Mouse (Mus musculus): ENCODE measurements at regions not wholly inside any gene's neighbourhood (a gene's known extent, or its start where the extent isn't known, plus 50 kb on each side); places are given as distances from the start of the nearest gene placed in this dataset.

DNA sequence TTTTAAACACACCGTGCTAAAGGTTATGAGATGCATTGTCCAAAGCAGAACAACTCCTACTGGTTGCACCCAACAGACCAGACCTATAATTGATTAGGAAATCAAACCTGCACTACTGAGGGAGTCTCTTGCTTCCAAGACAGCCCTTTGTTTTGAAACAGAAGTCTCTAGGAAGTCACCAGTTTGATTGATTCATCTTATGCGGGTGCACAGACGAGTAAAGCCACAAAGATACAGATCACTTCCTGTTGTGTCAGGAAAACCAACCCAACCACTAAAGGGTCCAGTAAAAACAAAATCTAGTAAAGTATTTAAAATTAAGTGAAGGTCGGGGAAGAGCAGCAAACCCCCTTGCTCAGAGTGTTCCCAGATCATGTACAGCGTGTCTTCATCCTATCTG is 58.3 kb upstream of the N6amt1 start:
- TF ChIP-seq POLR2A (IDR thresholded peaks at IDR 0.05; ENCODE audit: insufficient read length, low read depth), result no peak
- TF ChIP-seq MAX (IDR thresholded peaks at IDR 0.05; ENCODE audit: low read depth), result no peak
- TF ChIP-seq E2F4 (IDR thresholded peaks at IDR 0.05; ENCODE audit: insufficient read depth), result no peak

All from myocyte (in vitro differentiated cells).